Mouse (Mus musculus) limb, embryonic 10.5 days (tissue): ENCODE data around the gene Setd1b. TPM values are rescaled to one million over a fixed set of nuclear protein-coding genes. Genes with fewer than 3 reads are reported as not detected.

Experiments used
- DNase-seq: peaks from one replicate; pipeline ENCODE4 v3.0.0-alpha.2; 2017; ENCODE audit warnings: low spot score
- H3K27ac ChIP-seq: fragments of 300-500 bp; sonication (generic); 2 replicates; pipeline ENCODE4 v1.5.1; 2016; ENCODE audit warnings: mild to moderate bottlenecking
- H3K27me3 ChIP-seq: fragments of 300-500 bp; sonication (generic); 2 replicates; pipeline ENCODE4 v1.6.1; 2016; ENCODE audit warnings: low read depth, mild to moderate bottlenecking; ENCODE audit not compliant: poor library complexity, severe bottlenecking
- H3K36me3 ChIP-seq: fragments of 300-500 bp; sonication (generic); 2 replicates; pipeline ENCODE4 v1.6.1; 2016; ENCODE audit warnings: mild to moderate bottlenecking, moderate library complexity
- H3K4me1 ChIP-seq: fragments of 300-500 bp; sonication (generic); 2 replicates; pipeline ENCODE4 v1.6.1; 2016
- H3K4me3 ChIP-seq: fragments of 300-500 bp; sonication (generic); 2 replicates; pipeline ENCODE4 v1.5.1; 2016; ENCODE audit warnings: mild to moderate bottlenecking, moderate library complexity
- H3K9me3 ChIP-seq: fragments of 300-500 bp; sonication (generic); replicated peaks from 2 replicates; pipeline ENCODE4 v1.6.1; 2016; ENCODE audit warnings: mild to moderate bottlenecking
- WGBS: fragments of 180-500 bp; shearing (Covaris S2); methylation state at CpG from one replicate; pipeline ENCODE4 v1.1.7; 2016; 5-methylcytosine and 5-hydroxymethylcytosine counted together
- polyA plus RNA-seq: library from polyadenylated mRNA; unstranded; fragments of >200 nt; fragmentation: Nextera tagmentation; extraction: Ambion mirVana; gene quantifications from 2 replicates; pipeline ENCODE4 v1.2.1, GENCODE M21; 2016

Gene Setd1b
- polyA plus RNA-seq, 1 experiment from 2014 or later: 10.6 TPM

DNA sequence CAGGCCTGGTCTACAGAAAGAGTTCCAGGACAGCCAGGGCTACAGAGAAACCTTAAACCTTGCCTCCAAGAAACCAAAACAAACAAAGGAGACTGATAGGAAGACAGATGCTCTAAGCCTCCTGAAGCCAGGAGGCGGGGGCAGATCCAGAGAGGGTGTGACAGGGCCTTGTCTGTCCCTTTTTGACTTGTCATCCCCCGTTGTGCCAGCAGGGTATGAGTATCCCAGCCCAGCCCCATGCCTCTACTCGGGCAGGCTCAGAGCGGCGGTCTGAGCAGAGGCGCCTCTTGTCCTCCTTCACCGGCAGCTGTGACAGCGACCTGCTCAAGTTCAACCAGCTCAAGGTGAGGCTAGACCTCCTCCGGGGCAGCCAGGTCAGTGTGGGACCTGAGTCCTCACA is 20.9 kb downstream of the Setd1b start:
- no peaks in the 10 kb centered on the region for H3K4me1 ChIP-seq
- no peaks in the 10 kb centered on the region for H3K27me3 ChIP-seq
- H3K36me3 ChIP-seq: peaks cover 93% of the 10 kb centered on the region
- no peak overlapping the region for H3K27ac ChIP-seq
- no peak for DNase-seq
- H3K4me3 ChIP-seq: no peak overlapping the region
- H3K9me3 ChIP-seq: no peaks in the 10 kb centered on the region
- 86% methylated on average over 9 of the region's 9 CpGs for WGBS

DNA sequence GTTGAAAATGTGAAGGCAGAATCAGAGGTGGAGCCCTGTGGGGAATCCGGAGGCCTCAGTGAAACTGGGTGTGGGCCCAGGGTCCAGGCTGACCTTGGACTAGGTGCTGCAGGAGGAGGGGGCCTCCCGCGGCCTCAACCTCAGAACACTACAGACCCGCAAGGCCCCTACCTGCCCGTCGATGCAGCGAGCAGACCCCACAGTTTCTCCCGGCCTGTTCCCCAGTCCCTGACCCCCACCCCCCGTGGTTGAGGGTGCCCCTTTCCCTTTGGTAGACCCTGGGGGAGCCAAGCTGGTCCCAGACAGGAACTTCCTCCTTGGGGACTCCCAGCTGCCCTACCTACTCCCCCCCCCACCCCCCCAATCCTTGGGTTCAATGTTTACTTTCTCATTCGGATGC is 24.4 kb downstream of the Setd1b start:
- H3K27ac ChIP-seq: no peak overlapping the region
- WGBS: 92% methylated on average over 10 of the region's 10 CpGs
- no peaks in the 10 kb centered on the region for H3K9me3 ChIP-seq
- no peaks in the 10 kb centered on the region for H3K27me3 ChIP-seq
- no peak overlapping the region for H3K4me3 ChIP-seq
- H3K36me3 ChIP-seq: peaks cover 60% of the 10 kb centered on the region
- DNase-seq: no peak
- peaks cover 4% of the 10 kb centered on the region; the same call in 1 of the 2 replicates for H3K4me1 ChIP-seq

DNA sequence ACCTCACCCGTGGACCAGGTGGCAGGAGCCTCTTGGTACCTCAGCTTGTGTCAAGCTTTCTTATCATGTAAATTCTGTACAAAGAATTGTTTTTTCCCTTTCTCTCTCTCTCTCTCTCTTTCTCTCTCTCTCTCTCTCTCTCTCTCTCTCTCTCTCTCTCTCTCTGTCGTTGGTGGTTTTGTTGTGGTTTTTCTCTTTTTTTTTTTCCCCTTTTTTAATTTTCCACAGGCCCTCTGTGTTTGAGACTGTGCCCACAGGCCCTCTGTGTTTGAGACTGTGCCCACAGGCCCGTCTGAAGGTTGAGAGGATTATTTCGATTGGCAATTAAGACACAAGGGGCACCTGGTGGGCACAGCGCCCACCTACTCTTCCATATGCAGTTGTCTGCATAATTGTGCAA is 25.6 kb downstream of the Setd1b start:
- H3K4me1 ChIP-seq: peaks cover 15% of the 10 kb centered on the region
- DNase-seq: no peak
- H3K27me3 ChIP-seq: no peaks in the 10 kb centered on the region
- H3K9me3 ChIP-seq: no peaks in the 10 kb centered on the region
- H3K27ac ChIP-seq: no peak overlapping the region
- H3K4me3 ChIP-seq: no peak overlapping the region
- peaks cover 49% of the 10 kb centered on the region for H3K36me3 ChIP-seq
- WGBS: 82% methylated on average over 5 of the region's 5 CpGs

DNA sequence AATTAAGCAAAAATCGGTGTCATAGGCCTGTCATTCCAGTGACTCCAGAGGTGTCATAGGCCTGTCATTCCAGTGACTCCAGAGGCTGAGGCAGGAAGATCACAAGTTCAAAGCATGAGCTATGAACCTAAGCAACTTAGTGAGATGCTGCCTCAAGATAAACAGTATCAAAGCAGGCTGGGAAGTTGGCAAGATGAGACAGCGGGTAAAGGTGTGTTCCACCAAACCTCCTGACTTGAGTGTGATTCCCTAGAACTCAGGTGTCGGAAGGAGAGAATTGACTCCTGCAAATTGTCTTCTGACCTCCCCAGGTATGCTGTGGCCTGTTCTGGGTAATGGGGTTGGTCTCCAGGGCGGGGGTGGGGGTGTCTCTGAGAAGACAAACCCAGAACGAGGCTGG is 27.3 kb downstream of the Setd1b start, which contains the start of gene Psmd9:
Gene Psmd9 (plus strand): TSS at position 130 of the 400 bp plus-strand sequence.
- no peak within 1 kb of the TSS for H3K4me3 ChIP-seq
- H3K27ac ChIP-seq: no peak within 1 kb of the TSS
- WGBS: 82% methylated on average over 5 of the region's 5 CpGs
- H3K4me1 ChIP-seq: peaks cover 22% of the 10 kb centered on the region
- peaks cover 32% of the 10 kb centered on the region for H3K36me3 ChIP-seq
- H3K9me3 ChIP-seq: no peaks in the 10 kb centered on the region
- no peaks in the 10 kb centered on the region for H3K27me3 ChIP-seq
- no peak for DNase-seq

DNA sequence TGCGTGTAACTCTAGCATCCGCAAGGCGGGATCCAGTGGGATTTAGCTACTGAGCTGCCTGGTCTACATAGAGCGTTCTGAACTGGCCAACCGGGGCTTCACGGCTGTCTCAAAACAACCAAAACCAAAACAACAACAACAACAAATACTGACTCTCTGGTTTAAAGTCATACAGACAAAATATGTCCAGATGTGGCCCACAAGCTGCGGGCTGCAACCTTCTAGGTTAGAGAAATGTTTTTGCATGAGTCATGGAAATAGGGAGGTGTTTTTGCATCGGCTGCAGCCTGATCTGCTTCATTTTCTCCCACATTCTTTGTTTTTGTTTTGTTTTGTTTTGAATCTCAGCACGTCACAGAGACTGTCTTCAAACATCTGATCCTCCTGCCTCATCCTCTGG is 28.4 kb downstream of the Setd1b start:
- no peak for DNase-seq
- H3K27me3 ChIP-seq: no peaks in the 10 kb centered on the region
- no peak overlapping the region for H3K27ac ChIP-seq
- H3K9me3 ChIP-seq: no peaks in the 10 kb centered on the region
- no peak overlapping the region for H3K4me3 ChIP-seq
- H3K36me3 ChIP-seq: peaks cover 26% of the 10 kb centered on the region
- H3K4me1 ChIP-seq: peaks cover 22% of the 10 kb centered on the region
- 86% methylated on average over 9 of the region's 9 CpGs for WGBS

- H3K27me3 ChIP-seq: no peaks in the 10 kb centered on the region
- H3K9me3 ChIP-seq: no peaks in the 10 kb centered on the region
- WGBS: 13% methylated on average over 22 of the region's 22 CpGs
- H3K4me3 ChIP-seq: peak overlapping the region; percentile 45
- H3K4me1 ChIP-seq: peaks cover 22% of the 10 kb centered on the region
- peak overlapping the region; percentile 64; the same call in 1 of the 2 replicates for H3K27ac ChIP-seq
- DNase-seq: peak; percentile 92
- H3K36me3 ChIP-seq: peaks cover 11% of the 10 kb centered on the region
Observed at GRCm38 (mm10) chr5:123171646-123172350, 29.8 kb downstream of the Setd1b start.

DNA sequence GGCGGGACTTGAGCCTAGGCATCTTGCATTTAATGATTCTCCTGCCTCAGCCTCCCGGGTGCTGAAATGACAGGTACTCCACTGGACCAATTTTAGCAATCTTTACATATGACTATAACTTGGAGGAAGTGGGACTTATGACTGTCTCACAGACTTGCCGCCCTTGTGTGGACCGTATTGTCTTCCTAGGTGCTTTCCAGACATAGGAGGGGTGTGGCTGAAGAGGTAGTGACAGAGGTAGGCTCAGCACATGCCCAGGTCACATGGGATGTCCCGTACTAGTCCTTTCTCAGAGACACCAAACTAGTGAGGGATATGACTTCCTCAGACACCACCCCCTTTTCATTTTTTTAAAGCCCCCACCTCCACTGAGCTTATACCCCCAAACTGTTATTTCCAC is 36.8 kb downstream of the Setd1b start:
- no peak for DNase-seq
- Histone ChIP-seq H3K27me3 (no peaks in the 10 kb centered on the region), H3K36me3 (no peaks in the 10 kb centered on the region), H3K9me3 (no peaks in the 10 kb centered on the region), H3K4me3 (no peak overlapping the region), H3K27ac (no peak overlapping the region), H3K4me1 (no peaks in the 10 kb centered on the region)
- WGBS: 89% methylated on average over 5 of the region's 5 CpGs

- H3K4me1 ChIP-seq: no peaks in the 10 kb centered on the region
- DNase-seq: no peak
- no peaks in the 10 kb centered on the region for H3K9me3 ChIP-seq
- WGBS: 89% methylated on average over 15 of the region's 15 CpGs
- H3K27me3 ChIP-seq: 0 out of 2 replicates have a peak, but pooled peaks cover 5% of the 10 kb centered on the region
- H3K36me3 ChIP-seq: no peaks in the 10 kb centered on the region
- H3K4me3 ChIP-seq: no peak overlapping the region
- H3K27ac ChIP-seq: no peak overlapping the region
Observed at GRCm38 (mm10) chr5:123180390-123180789, 38.4 kb downstream of the Setd1b start.

- H3K9me3 ChIP-seq: no peaks in the 10 kb centered on the region
- 0 out of 2 replicates have a peak, but pooled peaks cover 5% of the 10 kb centered on the region for H3K27me3 ChIP-seq
- no peak overlapping the region for H3K4me3 ChIP-seq
- H3K27ac ChIP-seq: no peak overlapping the region
- 79% methylated on average over 6 of the region's 6 CpGs for WGBS
- H3K36me3 ChIP-seq: no peaks in the 10 kb centered on the region
- no peak for DNase-seq
- H3K4me1 ChIP-seq: no peaks in the 10 kb centered on the region
Observed at GRCm38 (mm10) chr5:123181536-123181935, 39.5 kb downstream of the Setd1b start.

GRCm38 (mm10) chr5:123182651-123183050 is 40.7 kb downstream of the Setd1b start, which contains the start of gene Hpd:
Hpd (minus strand) TSS chr5:123182727.
- 82% methylated on average over 10 of the region's 10 CpGs for WGBS
- Histone ChIP-seq H3K36me3 (no peaks in the 10 kb centered on the region), H3K9me3 (no peaks in the 10 kb centered on the region), H3K27me3 (0 out of 2 replicates have a peak, but pooled peaks cover 5% of the 10 kb centered on the region), H3K4me1 (no peaks in the 10 kb centered on the region), H3K4me3 (no peak within 1 kb of the TSS), H3K27ac (no peak within 1 kb of the TSS)
- DNase-seq: no peak

DNA sequence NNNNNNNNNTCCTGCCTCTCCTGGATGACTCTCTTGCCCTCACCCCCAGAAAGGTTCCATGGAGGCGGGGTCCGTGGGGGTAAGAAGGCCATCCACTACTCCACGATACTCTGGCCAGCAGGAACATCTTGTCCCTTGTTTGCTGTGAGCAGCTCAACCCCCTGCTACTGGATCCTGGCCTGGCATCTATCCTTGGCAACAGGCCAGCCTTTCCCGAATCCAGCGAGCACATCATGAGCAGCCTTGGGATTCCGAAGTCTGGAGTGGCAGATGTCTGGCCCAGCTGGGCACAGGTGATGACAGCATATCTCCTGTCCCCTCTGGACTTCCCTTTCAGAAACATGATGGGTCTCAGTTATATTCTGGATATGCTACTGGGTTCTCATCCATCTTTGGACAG is 44.0 kb downstream of the Setd1b start:
- Histone ChIP-seq H3K9me3 (no peaks in the 10 kb centered on the region), H3K36me3 (no peaks in the 10 kb centered on the region), H3K27me3 (0 out of 2 replicates have a peak, but pooled peaks cover 5% of the 10 kb centered on the region), H3K4me3 (no peak overlapping the region), H3K27ac (no peak overlapping the region), H3K4me1 (no peaks in the 10 kb centered on the region)
- DNase-seq: no peak
- 89% methylated on average over 6 of the region's 6 CpGs for WGBS

GRCm38 (mm10) chr5:123187306-123187705 is 45.3 kb downstream of the Setd1b start:
- Histone ChIP-seq H3K36me3 (no peaks in the 10 kb centered on the region), H3K4me1 (no peaks in the 10 kb centered on the region), H3K27me3 (0 out of 2 replicates have a peak, but pooled peaks cover 5% of the 10 kb centered on the region), H3K27ac (no peak overlapping the region), H3K9me3 (no peaks in the 10 kb centered on the region), H3K4me3 (no peak overlapping the region)
- no peak for DNase-seq
- 92% methylated on average over 3 of the region's 3 CpGs for WGBS

- WGBS: 82% methylated on average over 3 of the region's 3 CpGs
Observed at GRCm38 (mm10) chr5:123190912-123191311, 48.9 kb downstream of the Setd1b start.

More at GRCm38 (mm10) chr5:123190912-123191311, 48.9 kb downstream of the Setd1b start:
- Histone ChIP-seq H3K27ac (no peak overlapping the region), H3K9me3 (no peaks in the 10 kb centered on the region), H3K4me3 (no peak overlapping the region), H3K4me1 (no peaks in the 10 kb centered on the region), H3K27me3 (no peaks in the 10 kb centered on the region), H3K36me3 (no peaks in the 10 kb centered on the region)
- no peak for DNase-seq
